Mouse (Mus musculus) forebrain, embryonic 16.5 days (tissue): ENCODE measurements around the gene Fam193a. TPM values are rescaled to one million over a fixed set of nuclear protein-coding genes. Genes with fewer than 3 reads are reported as not detected.

Experiments
- ATAC-seq: fragments of 200-750 bp; cut with Nextera tagmentation; 2 replicates; pipeline ENCODE4 v1.8.0; 2017; ENCODE audit warnings: mild to moderate bottlenecking, moderate library complexity
- H3K27ac ChIP-seq: fragments of 300-500 bp; sonication (generic); 2 replicates; pipeline ENCODE4 v1.5.1; 2014; ENCODE audit warnings: low read length, control low read depth
- H3K27me3 ChIP-seq: fragments of 300-500 bp; sonication (generic); replicated peaks from 2 replicates; pipeline ENCODE4 v1.6.1; 2014; ENCODE audit warnings: low read length; ENCODE audit not compliant: control insufficient read depth, insufficient read depth
- H3K36me3 ChIP-seq: fragments of 300-500 bp; sonication (generic); 2 replicates; pipeline ENCODE4 v1.6.1; 2014; ENCODE audit not compliant: control insufficient read depth, insufficient read depth
- H3K4me1 ChIP-seq: fragments of 300-500 bp; sonication (generic); replicated peaks from 2 replicates; pipeline ENCODE4 v1.6.1; 2014; ENCODE audit warnings: low read length; ENCODE audit not compliant: control insufficient read depth, insufficient read depth
- H3K4me2 ChIP-seq: fragments of 300-500 bp; sonication (generic); 2 replicates; pipeline ENCODE4 v1.6.1; 2014; ENCODE audit warnings: mild to moderate bottlenecking, low read length, control low read depth
- H3K4me3 ChIP-seq: fragments of 300-500 bp; sonication (generic); replicated peaks from 2 replicates; pipeline ENCODE4 v1.5.1; 2014; ENCODE audit warnings: mild to moderate bottlenecking, low read length, control low read depth
- H3K9ac ChIP-seq: fragments of 300-500 bp; sonication (generic); replicated peaks from 2 replicates; pipeline ENCODE4 v1.6.1; 2014; ENCODE audit warnings: low read depth, low read length, control low read depth
- H3K9me3 ChIP-seq: fragments of 300-500 bp; sonication (generic); 2 replicates; pipeline ENCODE4 v1.6.1; 2016; ENCODE audit warnings: low read length; ENCODE audit not compliant: control insufficient read depth
- WGBS: fragments of 180-500 bp; shearing (Covaris S2); extraction: QIAGEN DNeasy Blood & Tissue Kit; methylation state at CpG from one replicate; pipeline ENCODE4 v1.1.7; 2014; 5-methylcytosine and 5-hydroxymethylcytosine counted together
- polyA plus RNA-seq: library from polyadenylated mRNA; unstranded; fragments of >200 nt; fragmentation: Nextera tagmentation; extraction: Ambion mirVana; gene quantifications from 2 replicates; pipeline ENCODE4 v1.2.1, GENCODE M21; 2015

The Fam193a gene
- polyA plus RNA-seq, 1 experiment from 2014 or later: 17.1 TPM

- Histone ChIP-seq H3K4me3 (no peak overlapping the region), H3K4me1 (peaks cover 2% of the 10 kb centered on the region), H3K9me3 (no peaks in the 10 kb centered on the region), H3K27ac (no peak overlapping the region), H3K4me2 (no peak overlapping the region), H3K9ac (no peak overlapping the region), H3K27me3 (no peaks in the 10 kb centered on the region), H3K36me3 (no peaks in the 10 kb centered on the region)
- WGBS: 92% methylated on average over 6 of the region's 6 CpGs
- ATAC-seq: no peak
These were observed 37.7 kb downstream of the Fam193a start for GRCm38 (mm10) chr5:34407366-34407918.

DNA sequence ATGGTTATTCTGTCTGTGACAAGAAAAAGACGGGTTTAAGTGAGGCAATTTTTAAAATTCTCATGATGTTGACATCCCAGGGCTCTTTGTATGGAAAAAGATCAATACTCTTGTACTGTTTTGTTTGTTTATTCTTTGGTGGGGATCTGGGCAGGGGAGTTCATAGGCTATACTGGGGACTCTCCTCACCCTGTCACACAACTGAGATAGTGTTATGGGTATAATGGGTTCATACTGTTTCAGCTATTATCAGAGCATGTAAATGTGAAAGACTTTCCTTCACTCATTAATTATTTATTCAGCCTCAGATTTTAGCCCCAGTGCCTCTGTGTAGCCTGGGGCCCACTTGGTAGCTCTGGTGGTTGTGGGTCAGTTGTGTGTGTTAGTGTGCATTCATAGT is 39.3 kb downstream of the Fam193a start:
- 85% methylated on average over 1 of the region's 1 CpGs for WGBS
- no peak overlapping the region for H3K9ac ChIP-seq
- no peak for ATAC-seq

DNA sequence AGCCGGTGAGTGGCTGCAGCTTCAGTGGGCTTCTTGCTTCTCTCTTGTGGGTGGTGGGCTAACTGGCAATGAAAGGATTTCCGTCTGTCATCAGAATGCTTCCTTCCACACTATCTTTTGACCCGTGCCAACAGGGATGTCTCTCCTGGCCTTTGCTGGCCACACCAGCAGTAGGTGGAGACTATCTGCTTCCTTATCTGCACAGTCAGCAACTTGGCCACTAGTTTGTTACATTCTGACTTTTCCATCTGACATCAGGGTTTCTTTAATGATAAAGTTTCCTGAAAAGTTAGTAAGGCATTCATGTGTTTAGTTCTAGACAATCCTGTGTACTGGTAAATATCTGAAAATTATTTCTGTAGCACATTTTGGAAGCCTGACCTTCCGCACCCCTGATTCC is 41.1 kb downstream of the Fam193a start:
- H3K27me3 ChIP-seq: no peaks in the 10 kb centered on the region
- H3K9ac ChIP-seq: no peak overlapping the region
- no peak overlapping the region for H3K4me3 ChIP-seq
- 92% methylated on average over 4 of the region's 4 CpGs for WGBS
- no peak overlapping the region for H3K27ac ChIP-seq
- no peak for ATAC-seq
- H3K9me3 ChIP-seq: no peaks in the 10 kb centered on the region
- no peaks in the 10 kb centered on the region; the same call in 1 of the 2 replicates for H3K36me3 ChIP-seq
- H3K4me2 ChIP-seq: no peak overlapping the region
- H3K4me1 ChIP-seq: peaks cover 5% of the 10 kb centered on the region

More for the DNA sequence above, 39.3 kb downstream of the Fam193a start:
- Histone ChIP-seq H3K9me3 (no peaks in the 10 kb centered on the region), H3K4me1 (peaks cover 5% of the 10 kb centered on the region), H3K27ac (no peak overlapping the region), H3K4me3 (no peak overlapping the region), H3K4me2 (no peak overlapping the region), H3K36me3 (no peaks in the 10 kb centered on the region; the same call in 1 of the 2 replicates), H3K27me3 (no peaks in the 10 kb centered on the region)

- ATAC-seq: no peak
- Histone ChIP-seq H3K27ac (no peak overlapping the region), H3K4me2 (no peak overlapping the region), H3K36me3 (no peaks in the 10 kb centered on the region; the same call in 1 of the 2 replicates), H3K27me3 (no peaks in the 10 kb centered on the region), H3K9me3 (no peaks in the 10 kb centered on the region), H3K4me1 (peaks cover 5% of the 10 kb centered on the region), H3K4me3 (no peak overlapping the region), H3K9ac (no peak overlapping the region)
- 92% methylated on average over 2 of the region's 2 CpGs for WGBS
These were observed 44.2 kb downstream of the Fam193a start for GRCm38 (mm10) chr5:34413921-34414320.

DNA sequence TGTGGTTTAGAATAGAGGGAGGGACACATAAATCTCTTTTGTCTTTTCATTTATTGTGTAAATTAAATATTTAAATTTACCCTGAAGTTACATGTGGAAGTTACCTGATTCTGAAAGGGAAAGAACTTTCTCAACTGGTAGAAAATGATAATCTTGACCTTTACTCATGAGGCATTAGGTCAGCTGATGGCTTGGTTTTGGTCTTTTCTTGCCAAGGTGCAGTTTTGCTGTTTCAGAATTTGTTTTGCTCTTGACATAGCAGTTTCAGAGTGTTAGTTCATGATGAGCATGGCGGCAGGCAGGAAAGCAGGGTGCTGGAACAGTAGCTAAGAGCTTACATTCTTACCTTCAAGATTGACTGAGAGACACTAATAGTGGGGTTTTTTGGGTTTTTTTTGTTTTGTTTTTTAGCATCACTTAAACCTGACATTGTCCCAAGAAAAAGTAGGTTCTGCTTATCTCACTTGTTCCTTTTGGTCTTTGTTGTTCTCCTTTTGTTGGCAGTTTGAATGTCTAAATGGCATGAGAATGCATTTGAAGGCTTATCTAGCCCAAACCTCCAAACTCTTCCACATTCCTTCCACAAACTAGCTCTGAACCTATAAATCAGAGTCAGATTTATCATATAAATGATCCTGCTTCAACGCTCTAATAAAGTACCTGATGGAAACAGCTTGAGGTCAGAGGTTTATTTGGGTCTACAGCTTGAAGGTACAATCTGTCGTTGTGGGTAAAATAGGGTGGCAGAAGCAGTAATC is 47.7 kb downstream of the Fam193a start:
- WGBS: 93% methylated on average over 3 of the region's 3 CpGs
- Histone ChIP-seq H3K27ac (no peak overlapping the region), H3K27me3 (no peaks in the 10 kb centered on the region), H3K4me3 (no peak overlapping the region), H3K4me2 (no peak overlapping the region), H3K9me3 (no peaks in the 10 kb centered on the region), H3K9ac (no peak overlapping the region), H3K4me1 (peaks cover 3% of the 10 kb centered on the region; the same call in 1 of the 2 replicates), H3K36me3 (peaks cover 6% of the 10 kb centered on the region)
- ATAC-seq: no peak

DNA sequence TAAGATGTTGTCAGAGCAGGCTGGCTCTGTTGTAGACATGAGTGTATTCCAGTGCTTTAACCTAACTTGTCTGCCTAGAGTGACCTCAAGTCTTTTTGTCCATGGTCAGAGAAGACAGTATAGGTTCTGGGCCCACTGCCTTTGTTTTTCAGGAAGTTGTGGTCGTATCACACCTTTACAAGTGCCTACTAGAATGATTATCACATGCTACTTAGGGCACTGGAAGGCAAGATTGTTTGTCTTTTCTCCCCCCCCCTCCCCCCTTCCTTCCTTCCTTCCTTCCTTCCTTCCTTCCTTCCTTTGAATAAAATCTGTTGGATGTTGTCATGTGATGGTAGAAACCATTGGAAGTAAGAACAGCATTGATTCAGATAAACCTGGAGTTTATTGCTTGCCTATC is 49.5 kb downstream of the Fam193a start:
- WGBS: 96% methylated on average over 1 of the region's 1 CpGs
- Histone ChIP-seq H3K9ac (no peak overlapping the region), H3K9me3 (no peaks in the 10 kb centered on the region), H3K4me1 (no peaks in the 10 kb centered on the region), H3K27me3 (no peaks in the 10 kb centered on the region), H3K27ac (no peak overlapping the region), H3K4me3 (no peak overlapping the region), H3K36me3 (peaks cover 6% of the 10 kb centered on the region), H3K4me2 (no peak overlapping the region)
- ATAC-seq: no peak

DNA sequence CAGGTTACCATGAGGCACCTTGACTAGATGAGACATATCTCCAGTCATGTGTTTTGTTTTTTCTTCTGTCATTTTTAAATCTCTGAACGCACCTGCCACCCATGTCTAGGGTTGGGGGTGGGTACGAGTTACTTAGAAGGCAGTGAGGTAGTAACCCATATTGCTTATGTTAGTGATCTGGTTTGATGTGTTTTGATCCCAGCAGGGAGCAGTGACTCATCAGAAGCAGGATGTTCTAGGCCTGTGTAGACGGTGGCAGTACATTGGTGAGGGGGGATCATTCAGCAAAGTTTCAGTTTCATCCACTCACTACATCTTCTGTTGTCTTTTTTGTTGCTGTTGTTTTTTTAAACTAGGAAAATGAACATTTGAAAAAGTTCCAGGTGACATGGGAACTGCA is 61.0 kb downstream of the Fam193a start:
- WGBS: 87% methylated on average over 3 of the region's 3 CpGs
- no peak overlapping the region for H3K27ac ChIP-seq
- no peak overlapping the region for H3K4me3 ChIP-seq
- H3K36me3 ChIP-seq: peaks cover 40% of the 10 kb centered on the region
- H3K9me3 ChIP-seq: no peaks in the 10 kb centered on the region
- H3K27me3 ChIP-seq: no peaks in the 10 kb centered on the region
- H3K9ac ChIP-seq: no peak overlapping the region
- no peaks in the 10 kb centered on the region for H3K4me1 ChIP-seq
- no peak overlapping the region for H3K4me2 ChIP-seq
- no peak for ATAC-seq

- no peak overlapping the region for H3K4me3 ChIP-seq
- H3K9ac ChIP-seq: no peak overlapping the region
- ATAC-seq: no peak
- H3K27ac ChIP-seq: no peak overlapping the region
- peaks cover 42% of the 10 kb centered on the region for H3K36me3 ChIP-seq
- no peaks in the 10 kb centered on the region for H3K9me3 ChIP-seq
- no peaks in the 10 kb centered on the region for H3K27me3 ChIP-seq
- H3K4me2 ChIP-seq: no peak overlapping the region
- 86% methylated on average over 1 of the region's 1 CpGs for WGBS
- H3K4me1 ChIP-seq: no peaks in the 10 kb centered on the region
These were observed 64.1 kb downstream of the Fam193a start for GRCm38 (mm10) chr5:34433786-34434185.

- no peaks in the 10 kb centered on the region for H3K9me3 ChIP-seq
- H3K9ac ChIP-seq: no peak overlapping the region
- H3K4me3 ChIP-seq: no peak overlapping the region
- no peak overlapping the region for H3K4me2 ChIP-seq
- WGBS: 93% methylated on average over 3 of the region's 3 CpGs
- no peaks in the 10 kb centered on the region for H3K4me1 ChIP-seq
- no peaks in the 10 kb centered on the region for H3K27me3 ChIP-seq
- H3K36me3 ChIP-seq: peaks cover 42% of the 10 kb centered on the region
- no peak for ATAC-seq
- H3K27ac ChIP-seq: no peak overlapping the region
These were observed 64.5 kb downstream of the Fam193a start for GRCm38 (mm10) chr5:34434241-34434640.
